Mouse (Mus musculus) spleen, adult 2 months (tissue): Measurements from ENCODE around the gene Prkab1. TPM values are rescaled to one million over a fixed set of nuclear protein-coding genes. Genes with fewer than 3 reads are reported as not detected.

Experiments
- DNase-seq, 2 experiments: peaks; one replicate each; pipeline versions ENCODE4 v3.0.0 to v3.0.0-alpha.2; 2012 to 2021; ENCODE audit warnings: low spot score in 2 of 2, low read depth in 1 of 2
- H3K27ac ChIP-seq: fragments of 200-500 bp; 2 replicates; pipeline ENCODE4 v1.5.1; 2012; ENCODE audit warnings: low read length, inconsistent platforms; ENCODE audit not compliant: insufficient read depth
- H3K27me3 ChIP-seq: fragments of 200-500 bp; 2 replicates; pipeline ENCODE4 v1.6.1; 2012; ENCODE audit warnings: mild to moderate bottlenecking, moderate library complexity, low read length, inconsistent platforms; ENCODE audit not compliant: control insufficient read depth, insufficient read depth
- H3K36me3 ChIP-seq: fragments of 200-500 bp; 2 replicates; pipeline ENCODE4 v1.6.1; 2012; ENCODE audit warnings: mild to moderate bottlenecking, low read length, inconsistent platforms; ENCODE audit not compliant: control insufficient read depth, insufficient read depth
- H3K4me1 ChIP-seq: fragments of 200-500 bp; 2 replicates; pipeline ENCODE4 v1.6.1; 2011; ENCODE audit warnings: inconsistent platforms; ENCODE audit not compliant: control insufficient read depth, insufficient read depth, insufficient read length
- H3K4me3 ChIP-seq: fragments of 200-500 bp; 2 replicates; pipeline ENCODE4 v1.5.1; 2011; ENCODE audit warnings: mild to moderate bottlenecking, inconsistent platforms; ENCODE audit not compliant: insufficient read depth, insufficient read length; ENCODE audit errors: extremely low read depth
- CTCF ChIP-seq: fragments of 200-500 bp; IDR thresholded peaks from 2 replicates; pipeline ENCODE4 v1.5.1; 2011; ENCODE audit warnings: mild to moderate bottlenecking, inconsistent platforms; ENCODE audit not compliant: insufficient read depth, insufficient read length, insufficient replicate concordance; ENCODE audit errors: extremely low read depth
- POLR2A ChIP-seq: fragments of 200-500 bp; IDR thresholded peaks from 2 replicates; pipeline ENCODE4 v1.6.1; 2011; ENCODE audit warnings: low read depth, low read length, inconsistent platforms
- WGBS: fragments of 180-500 bp; shearing (Covaris S2); methylation state at CpG from one replicate; pipeline ENCODE4 v1.1.7; 2018; 5-methylcytosine and 5-hydroxymethylcytosine counted together
- polyA plus RNA-seq: library from polyadenylated mRNA; depleted of rRNA; stranded (reverse); fragments of >200 nt; gene quantifications from 2 replicates; pipeline ENCODE4 v1.2.3, GENCODE M21; 2012

The Prkab1 gene
- polyA plus RNA-seq, 1 experiment, result 59.6 TPM

GRCm38 (mm10) chr5:116006324-116007099 lies 17.8 kb downstream of the Prkab1 start:
- Histone ChIP-seq H3K36me3 (no peaks in the 10 kb centered on the region), H3K4me1 (no peaks in the 10 kb centered on the region), H3K27me3 (no peaks in the 10 kb centered on the region), H3K4me3 (no peak overlapping the region), H3K27ac (no peak overlapping the region)
- 86% methylated on average over 22 of the region's 22 CpGs for WGBS
- DNase-seq, result no peak
- no peak for TF ChIP-seq CTCF
- TF ChIP-seq POLR2A, result no peak

- no peaks in the 10 kb centered on the region for H3K36me3 ChIP-seq
- no peaks in the 10 kb centered on the region for H3K4me1 ChIP-seq
- H3K27me3 ChIP-seq, result no peaks in the 10 kb centered on the region
- H3K4me3 ChIP-seq, result no peak overlapping the region
- H3K27ac ChIP-seq, result no peak overlapping the region
- WGBS, result 96% methylated on average over 10 of the region's 10 CpGs
- no peak for DNase-seq
- TF ChIP-seq POLR2A (no peak), CTCF (no peak)
Measured at GRCm38 (mm10) chr5:116004271-116004670, 20.0 kb downstream of the Prkab1 start.

GRCm38 (mm10) chr5:116003825-116004224 lies 20.5 kb downstream of the Prkab1 start:
- H3K27me3 ChIP-seq, result no peaks in the 10 kb centered on the region
- 84% methylated on average over 13 of the region's 13 CpGs for WGBS
- H3K4me1 ChIP-seq, result no peaks in the 10 kb centered on the region
- no peak overlapping the region for H3K4me3 ChIP-seq
- TF ChIP-seq CTCF (no peak), POLR2A (no peak)
- H3K27ac ChIP-seq, result no peak overlapping the region
- H3K36me3 ChIP-seq, result no peaks in the 10 kb centered on the region
- DNase-seq, result no peak

GRCm38 (mm10) chr5:116003154-116003553 lies 21.2 kb downstream of the Prkab1 start:
- WGBS, result 88% methylated on average over 8 of the region's 8 CpGs
- Histone ChIP-seq H3K4me3 (no peak overlapping the region), H3K27ac (no peak overlapping the region), H3K36me3 (no peaks in the 10 kb centered on the region), H3K27me3 (no peaks in the 10 kb centered on the region), H3K4me1 (no peaks in the 10 kb centered on the region)
- TF ChIP-seq POLR2A (no peak), CTCF (no peak)
- no peak for DNase-seq

- TF ChIP-seq CTCF (no peak), POLR2A (no peak)
- 89% methylated on average over 13 of the region's 13 CpGs for WGBS
- Histone ChIP-seq H3K27me3 (no peaks in the 10 kb centered on the region), H3K27ac (no peak overlapping the region), H3K4me1 (no peaks in the 10 kb centered on the region), H3K36me3 (no peaks in the 10 kb centered on the region), H3K4me3 (no peak overlapping the region)
- no peak for DNase-seq
Measured at GRCm38 (mm10) chr5:115997376-115997775, 26.9 kb downstream of the Prkab1 start.

GRCm38 (mm10) chr5:115994101-115994500 lies 30.2 kb downstream of the Prkab1 start:
- Histone ChIP-seq H3K36me3 (0 out of 2 replicates have a peak, but pooled peaks cover 1% of the 10 kb centered on the region), H3K4me1 (no peaks in the 10 kb centered on the region), H3K27me3 (no peaks in the 10 kb centered on the region), H3K27ac (no peak overlapping the region), H3K4me3 (no peak overlapping the region)
- TF ChIP-seq POLR2A, result no peak
- TF ChIP-seq CTCF, result no peak
- no peak for DNase-seq
- 97% methylated on average over 15 of the region's 15 CpGs for WGBS

- H3K4me3 ChIP-seq, result no peak overlapping the region
- H3K36me3 ChIP-seq, result peaks cover 3% of the 10 kb centered on the region
- 98% methylated on average over 11 of the region's 11 CpGs for WGBS
- DNase-seq, result no peak
- TF ChIP-seq POLR2A (no peak), CTCF (no peak)
- H3K27me3 ChIP-seq, result no peaks in the 10 kb centered on the region
- no peak overlapping the region for H3K27ac ChIP-seq
- H3K4me1 ChIP-seq, result no peaks in the 10 kb centered on the region
Measured at GRCm38 (mm10) chr5:115991717-115992116, 32.6 kb downstream of the Prkab1 start.
